Mouse (Mus musculus) intestine, postnatal 0 days (tissue): ENCODE measurements around the gene Hoxb7. TPM values are rescaled to one million over a fixed set of nuclear protein-coding genes. Genes with fewer than 3 reads are reported as not detected.
A peak's percentile ranks its signal among the peaks of the same experiment; 100 is the strongest.

ENCODE experiments used
- ATAC-seq: fragments of 200-750 bp; cut with Nextera tagmentation; 2 replicates; pipeline ENCODE4 v1.8.0; 2017; ENCODE audit warnings: mild to moderate bottlenecking, moderate TSS enrichment, moderate library complexity
- H3K27ac ChIP-seq: fragments of 300-500 bp; sonication (generic); 2 replicates; pipeline ENCODE4 v1.5.1; 2014; ENCODE audit warnings: mild to moderate bottlenecking, low read depth, low read length, moderate library complexity
- H3K27me3 ChIP-seq: fragments of 300-500 bp; sonication (generic); replicated peaks from 2 replicates; pipeline ENCODE4 v1.6.1; 2014; ENCODE audit warnings: low read length, mixed read lengths; ENCODE audit not compliant: control insufficient read depth, insufficient read depth
- H3K36me3 ChIP-seq: fragments of 300-500 bp; sonication (generic); 2 replicates; pipeline ENCODE4 v1.6.1; 2014; ENCODE audit warnings: mild to moderate bottlenecking, moderate library complexity; ENCODE audit not compliant: control insufficient read depth, insufficient read depth
- H3K4me1 ChIP-seq: fragments of 300-500 bp; sonication (generic); replicated peaks from 2 replicates; pipeline ENCODE4 v1.6.1; 2014; ENCODE audit warnings: antibody characterized with exemption, low read length, mixed read lengths; ENCODE audit not compliant: control insufficient read depth, insufficient read depth
- H3K4me2 ChIP-seq: fragments of 300-500 bp; sonication (generic); replicated peaks from 2 replicates; pipeline ENCODE4 v1.6.1; 2014; ENCODE audit warnings: low read depth, mild to moderate bottlenecking, moderate library complexity
- H3K4me3 ChIP-seq: fragments of 300-500 bp; sonication (generic); 2 replicates; pipeline ENCODE4 v1.5.1; 2014; ENCODE audit warnings: low read depth, low read length
- H3K9ac ChIP-seq: fragments of 300-500 bp; sonication (generic); 2 replicates; pipeline ENCODE4 v1.6.1; 2014; ENCODE audit warnings: mild to moderate bottlenecking, low read depth, low read length
- H3K9me3 ChIP-seq: fragments of 300-500 bp; sonication (generic); 2 replicates; pipeline ENCODE4 v1.6.1; 2016; ENCODE audit warnings: mixed run types; ENCODE audit not compliant: control insufficient read depth
- CTCF ChIP-seq: sonication (generic); IDR thresholded peaks from 2 replicates; pipeline ENCODE4 v1.5.1; 2016; ENCODE audit warnings: low read depth, mild to moderate bottlenecking, control low read depth, antibody characterized with exemption, moderate library complexity
- whole genome bisulfite sequencing: fragments of 180-500 bp; shearing (Covaris S2); extraction: QIAGEN DNeasy Blood & Tissue Kit; methylation state at CpG from one replicate; pipeline ENCODE4 v1.1.7; 2014; 5-methylcytosine and 5-hydroxymethylcytosine counted together
- polyA plus RNA-seq: library from polyadenylated mRNA; unstranded; fragments of >200 nt; fragmentation: Nextera tagmentation; extraction: Ambion mirVana; gene quantifications from 2 replicates; pipeline ENCODE4 v1.2.1, GENCODE M21; 2015

Gene Hoxb7
- polyA plus RNA-seq, 1 experiment from 2014 or later, result 8.5 TPM

- Histone ChIP-seq H3K27ac (no peak overlapping the region), H3K4me2 (no peak overlapping the region)
- no peak for ATAC-seq
These were observed 19.2 kb upstream of the Hoxb7 start for GRCm38 (mm10) chr11:96267021-96267920.

DNA sequence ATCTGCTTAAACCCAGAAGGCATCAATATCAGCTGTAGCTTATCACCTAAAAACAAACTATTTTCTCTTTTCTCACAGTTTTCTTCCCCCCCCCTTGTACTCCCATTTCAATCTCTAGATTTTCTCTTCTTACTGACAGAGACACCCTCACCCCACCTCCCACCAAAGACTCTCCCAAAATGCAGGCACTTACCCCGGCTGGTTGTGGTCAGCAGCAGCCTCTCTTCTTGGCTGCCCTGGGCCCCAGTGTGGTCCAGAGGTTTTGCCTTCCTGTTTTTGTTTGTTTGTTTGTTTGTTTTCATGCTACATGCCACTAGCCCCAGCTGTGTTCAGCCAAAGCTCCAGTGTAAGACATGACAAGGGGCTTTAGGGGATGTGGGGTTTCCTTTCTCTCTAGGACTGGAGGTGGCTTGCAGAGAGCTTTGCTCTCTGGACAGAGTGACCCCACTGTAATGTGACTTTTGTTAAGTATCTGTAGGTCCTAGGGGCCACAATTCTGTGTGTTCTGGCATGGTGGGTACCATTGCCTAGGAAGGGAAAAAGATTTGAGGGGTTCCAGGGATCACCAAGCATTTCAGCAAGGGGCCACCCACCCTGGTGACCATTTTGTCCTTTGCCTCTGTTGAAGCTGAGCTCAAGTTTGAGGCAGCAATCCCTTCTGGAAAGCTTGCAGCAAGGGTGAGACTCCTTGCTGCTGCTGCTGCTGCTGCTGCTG, 18.2 kb upstream of the Hoxb7 start:
- WGBS, result 34% methylated on average over 1 of the region's 1 CpGs
- H3K36me3 ChIP-seq, result no peaks in the 10 kb centered on the region

More at GRCm38 (mm10) chr11:96267021-96267920, 19.2 kb upstream of the Hoxb7 start:
- no peaks in the 10 kb centered on the region for H3K9me3 ChIP-seq
- H3K36me3 ChIP-seq, result no peaks in the 10 kb centered on the region
- TF ChIP-seq CTCF, result no peak
- H3K27me3 ChIP-seq, result peaks cover 99% of the 10 kb centered on the region
- no peaks in the 10 kb centered on the region; the same call in 1 of the 2 replicates for H3K4me1 ChIP-seq
- H3K4me3 ChIP-seq, result no peak overlapping the region
- H3K9ac ChIP-seq, result no peak overlapping the region
- WGBS, result 25% methylated on average over 7 of the region's 7 CpGs

DNA sequence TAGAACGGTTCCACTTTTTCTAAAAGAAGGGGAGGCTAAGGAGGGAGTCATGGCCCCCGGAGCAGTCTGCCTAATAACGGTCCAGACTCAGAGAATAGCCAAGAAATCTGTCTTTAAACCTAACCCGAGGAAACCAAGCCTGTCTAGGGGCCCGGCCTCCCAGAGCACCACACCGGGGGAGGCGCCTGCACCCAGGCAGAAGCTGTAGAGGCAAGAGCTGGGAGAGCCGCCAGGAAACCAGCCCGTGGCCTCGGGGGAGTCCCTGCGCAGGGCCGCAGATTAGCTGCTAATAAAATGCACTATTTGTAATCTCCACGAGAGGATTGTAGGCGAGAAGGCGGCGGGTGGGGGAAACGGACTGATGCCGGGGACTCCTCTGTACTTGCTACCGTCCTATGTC, 16.6 kb upstream of the Hoxb7 start:
- Histone ChIP-seq H3K4me1 (no peaks in the 10 kb centered on the region; the same call in 1 of the 2 replicates), H3K27ac (no peak overlapping the region), H3K9ac (no peak overlapping the region), H3K4me3 (no peak overlapping the region; the same call in 1 of the 2 replicates), H3K36me3 (no peaks in the 10 kb centered on the region), H3K4me2 (0 out of 2 replicates have a peak overlapping the region, but pooled peaks have one; percentile 21), H3K9me3 (no peaks in the 10 kb centered on the region), H3K27me3 (peaks cover 99% of the 10 kb centered on the region)
- ATAC-seq, result no peak
- 3% methylated on average over 19 of the region's 19 CpGs for WGBS
- no peak for TF ChIP-seq CTCF

More for the DNA sequence above, 18.2 kb upstream of the Hoxb7 start:
- Histone ChIP-seq H3K9me3 (no peaks in the 10 kb centered on the region), H3K9ac (no peak overlapping the region), H3K27ac (no peak overlapping the region), H3K4me3 (no peak overlapping the region), H3K4me2 (no peak overlapping the region), H3K27me3 (peaks cover 99% of the 10 kb centered on the region), H3K4me1 (no peaks in the 10 kb centered on the region; the same call in 1 of the 2 replicates)
- no peak for ATAC-seq
- no peak for TF ChIP-seq CTCF

GRCm38 (mm10) chr11:96270996-96271540, 15.4 kb upstream of the Hoxb7 start, which contains the start of gene Hoxb9:
Gene Hoxb9 (plus strand): TSS chr11:96271457.
- H3K4me3 ChIP-seq, result peak within 1 kb of the TSS; percentile 41

GRCm38 (mm10) chr11:96271541-96272011, 14.8 kb upstream of the Hoxb7 start:
- peak overlapping the region; percentile 41 for H3K4me3 ChIP-seq
- H3K9me3 ChIP-seq, result no peaks in the 10 kb centered on the region
- ATAC-seq, result peak; percentile 66
- peak overlapping the region; percentile 56 for H3K4me2 ChIP-seq
- H3K4me1 ChIP-seq, result no peaks in the 10 kb centered on the region; the same call in 1 of the 2 replicates
- 0 out of 2 replicates have a peak overlapping the region, but pooled peaks have one; percentile 17 for H3K9ac ChIP-seq
- WGBS, result under 1% methylated on average over 52 of the region's 52 CpGs
- TF ChIP-seq CTCF, result no peak
- peak overlapping the region; percentile 62 for H3K27ac ChIP-seq
- peaks cover 100% of the 10 kb centered on the region for H3K27me3 ChIP-seq
- H3K36me3 ChIP-seq, result no peaks in the 10 kb centered on the region

More at GRCm38 (mm10) chr11:96270996-96271540, 15.4 kb upstream of the Hoxb7 start, which contains the start of gene Hoxb9:
- Histone ChIP-seq H3K9me3 (no peaks in the 10 kb centered on the region), H3K4me1 (no peaks in the 10 kb centered on the region; the same call in 1 of the 2 replicates), H3K9ac (0 out of 2 replicates have a peak within 1 kb of the TSS, but pooled peaks have one; percentile 22), H3K4me2 (peak within 1 kb of the TSS; percentile 56), H3K27ac (peak within 1 kb of the TSS; percentile 62), H3K27me3 (peaks cover 100% of the 10 kb centered on the region), H3K36me3 (no peaks in the 10 kb centered on the region)
- 0% methylated on average over 36 of the region's 40 CpGs for WGBS
- no peak for TF ChIP-seq CTCF
- ATAC-seq, result 0 out of 2 replicates have a peak, but pooled peaks have one; percentile 10
